Mouse (Mus musculus) erythroblast, embryonic 14.5 days (primary cell): ENCODE data around the gene Mmab.

Experiments
- GATA1 ChIP-seq: IDR thresholded peaks from 2 replicates; pipeline ENCODE4 v1.6.1; 2012; ENCODE audit warnings: low read length, inconsistent platforms, mixed read lengths
- TAL1 ChIP-seq: IDR thresholded peaks from 3 replicates; pipeline ENCODE4 v1.6.1; 2012; ENCODE audit warnings: low read length, inconsistent platforms, mixed read lengths

GRCm38 (mm10) chr5:114410429-114410828 is 33.4 kb downstream of the Mmab start:
- TF ChIP-seq GATA1 (no peak), TAL1 (no peak)
